Mouse (Mus musculus) G1E (cell line): ENCODE measurements at regions not wholly inside any gene's neighbourhood (a gene's known extent, or its start where the extent isn't known, plus 50 kb on each side); places are given as distances from the start of the nearest gene placed in this dataset.

Experiments used
- ATAC-seq: 2 replicates; pipeline ENCODE4 v1.8.0; 2016; ENCODE audit warnings: mild to moderate bottlenecking; ENCODE audit not compliant: insufficient number of reproducible peaks, poor library complexity, low FRiP score, severe bottlenecking; ENCODE audit errors: extremely low read depth
- DNase-seq: peaks from one replicate; pipeline ENCODE4 v3.0.0; 2012; ENCODE audit warnings: low spot score
- H3K27me3 ChIP-seq: 2 replicates; pipeline ENCODE4 v1.6.1; 2012; ENCODE audit warnings: mild to moderate bottlenecking, low read length, inconsistent platforms; ENCODE audit not compliant: insufficient read depth
- H3K36me3 ChIP-seq: replicated peaks from 2 replicates; pipeline ENCODE3; 2012; ENCODE audit warnings: mild to moderate bottlenecking, inconsistent platforms
- H3K4me1 ChIP-seq: 2 replicates; pipeline ENCODE4 v1.6.1; 2012; ENCODE audit warnings: low read depth, low read length, inconsistent platforms, mixed read lengths; ENCODE audit not compliant: insufficient read depth
- H3K4me3 ChIP-seq: 2 replicates; pipeline ENCODE4 v1.5.1; 2012; ENCODE audit warnings: low read depth, mild to moderate bottlenecking, inconsistent platforms, low read length, moderate library complexity, mixed read lengths
- H3K9me3 ChIP-seq: replicated peaks from 2 replicates; pipeline ENCODE4 v1.6.1; 2012; ENCODE audit warnings: inconsistent platforms
- CTCF ChIP-seq: IDR thresholded peaks from 2 replicates; pipeline ENCODE4 v1.5.1; 2012; ENCODE audit warnings: low read depth, low read length, inconsistent platforms, mixed read lengths
- GATA1 ChIP-seq: IDR thresholded peaks from 2 replicates; pipeline ENCODE4 v1.6.1; 2012; ENCODE audit warnings: borderline replicate concordance, low read length, inconsistent platforms, mixed read lengths
- GATA2 ChIP-seq: IDR thresholded peaks from 2 replicates; pipeline ENCODE4 v1.6.1; 2012; ENCODE audit warnings: low read depth, low read length, inconsistent platforms, borderline replicate concordance
- POLR2AphosphoS5 ChIP-seq: IDR thresholded peaks from 2 replicates; pipeline ENCODE4 v1.6.1; 2012; ENCODE audit warnings: low read depth, low read length, inconsistent platforms; ENCODE audit not compliant: insufficient replicate concordance
- TAL1 ChIP-seq: conservative IDR thresholded peaks from 2 replicates; pipeline ENCODE4 v1.6.1; 2012; ENCODE audit warnings: low read depth, low read length, inconsistent platforms, mixed read lengths

DNA sequence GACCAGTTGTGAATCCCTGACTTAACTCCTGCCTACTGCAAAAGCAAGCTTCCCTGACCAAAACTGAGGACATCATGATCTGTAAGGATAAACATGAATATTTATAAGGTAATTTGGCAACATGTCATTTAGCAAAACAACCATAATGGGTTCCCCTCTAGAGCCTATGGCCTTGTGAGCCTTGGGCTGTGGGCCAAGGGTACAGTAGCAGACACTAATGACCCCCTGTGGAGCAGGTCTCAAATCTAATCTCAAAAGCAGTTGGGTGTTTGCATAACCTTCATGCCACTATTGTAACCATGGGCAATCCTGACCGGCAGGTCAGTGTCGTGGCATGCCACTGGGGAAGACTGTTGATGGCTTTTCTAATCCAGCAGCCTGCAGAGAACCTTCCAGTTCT, 270.8 kb downstream of the Ptpru start:
- no peak for ATAC-seq

GRCm38 (mm10) chr4:131569156-131569555, 268.9 kb downstream of the Ptpru start:
- peaks cover 9% of the 10 kb centered on the region; the same call in 1 of the 2 replicates for H3K27me3 ChIP-seq
- H3K36me3 ChIP-seq: no peaks in the 10 kb centered on the region
- DNase-seq: no peak
- H3K9me3 ChIP-seq: no peaks in the 10 kb centered on the region
- TF ChIP-seq POLR2AphosphoS5: no peak
- no peak for TF ChIP-seq TAL1
- no peaks in the 10 kb centered on the region for H3K4me1 ChIP-seq
- ATAC-seq: no peak
- no peak overlapping the region for H3K4me3 ChIP-seq

More for the DNA sequence above, 270.8 kb downstream of the Ptpru start:
- no peaks in the 10 kb centered on the region for H3K9me3 ChIP-seq
- no peaks in the 10 kb centered on the region for H3K4me1 ChIP-seq
- DNase-seq: no peak
- peaks cover 9% of the 10 kb centered on the region; the same call in 1 of the 2 replicates for H3K27me3 ChIP-seq
- TF ChIP-seq GATA1: no peak
- H3K36me3 ChIP-seq: no peaks in the 10 kb centered on the region
- H3K4me3 ChIP-seq: no peak overlapping the region

- H3K36me3 ChIP-seq: no peaks in the 10 kb centered on the region
- TF ChIP-seq GATA1 (no peak), POLR2AphosphoS5 (no peak), TAL1 (no peak), CTCF (no peak), GATA2 (no peak)
- H3K4me1 ChIP-seq: no peaks in the 10 kb centered on the region
- no peak for ATAC-seq
- DNase-seq: no peak
- no peaks in the 10 kb centered on the region for H3K27me3 ChIP-seq
- no peaks in the 10 kb centered on the region for H3K9me3 ChIP-seq
- H3K4me3 ChIP-seq: no peak overlapping the region
Observed at GRCm38 (mm10) chr4:131577571-131577970, 260.5 kb downstream of the Ptpru start.

DNA sequence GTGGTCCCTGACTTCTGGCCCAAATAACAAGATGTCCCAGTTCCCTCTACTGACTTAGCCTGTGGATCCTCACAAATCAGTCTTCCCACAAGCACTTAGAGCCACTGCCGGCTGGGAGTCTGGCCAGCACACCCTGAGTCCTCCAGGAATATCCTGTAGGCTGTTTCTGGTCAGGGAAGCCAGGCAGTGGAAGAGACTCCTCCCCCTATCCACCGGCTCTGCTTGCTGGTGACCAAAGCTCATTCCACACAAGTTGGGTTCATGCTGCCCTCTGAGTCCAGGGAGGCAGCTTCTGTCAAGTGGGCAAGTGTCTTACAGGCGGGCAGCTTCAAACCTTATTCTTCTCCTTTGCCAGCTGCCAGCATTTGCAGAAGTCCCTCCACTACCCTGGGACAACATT, 252.1 kb downstream of the Ptpru start:
- H3K4me3 ChIP-seq: no peak overlapping the region
- H3K27me3 ChIP-seq: no peaks in the 10 kb centered on the region
- TF ChIP-seq CTCF (no peak), TAL1 (no peak), GATA1 (no peak), POLR2AphosphoS5 (no peak), GATA2 (no peak)
- ATAC-seq (no peak), DNase-seq (no peak)
- no peaks in the 10 kb centered on the region for H3K36me3 ChIP-seq
- H3K9me3 ChIP-seq: no peaks in the 10 kb centered on the region
- no peaks in the 10 kb centered on the region for H3K4me1 ChIP-seq

DNA sequence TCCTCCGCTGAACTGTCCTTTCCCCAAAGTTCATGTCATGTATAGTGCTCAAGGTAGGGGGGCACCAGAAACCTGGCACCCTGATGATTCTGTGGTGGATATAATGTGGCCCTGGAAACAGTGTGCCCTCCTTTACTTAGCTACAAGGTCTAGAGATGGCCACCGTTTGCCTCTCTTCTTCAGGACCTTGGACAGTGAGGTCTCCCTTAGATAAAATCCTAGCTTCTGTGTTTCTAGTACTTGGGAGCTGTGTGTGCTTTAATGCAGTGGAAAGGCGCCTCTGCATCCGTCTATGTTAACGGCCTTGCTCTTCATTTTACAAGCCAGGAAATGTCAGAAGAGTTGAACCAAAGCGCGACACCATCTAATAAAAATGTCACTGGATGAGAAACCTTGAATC, 250.6 kb downstream of the Ptpru start:
- ATAC-seq (no peak), DNase-seq (no peak)
- Histone ChIP-seq H3K4me3 (no peak overlapping the region), H3K9me3 (no peaks in the 10 kb centered on the region), H3K36me3 (no peaks in the 10 kb centered on the region), H3K4me1 (no peaks in the 10 kb centered on the region), H3K27me3 (no peaks in the 10 kb centered on the region)
- TF ChIP-seq GATA1: no peak

DNA sequence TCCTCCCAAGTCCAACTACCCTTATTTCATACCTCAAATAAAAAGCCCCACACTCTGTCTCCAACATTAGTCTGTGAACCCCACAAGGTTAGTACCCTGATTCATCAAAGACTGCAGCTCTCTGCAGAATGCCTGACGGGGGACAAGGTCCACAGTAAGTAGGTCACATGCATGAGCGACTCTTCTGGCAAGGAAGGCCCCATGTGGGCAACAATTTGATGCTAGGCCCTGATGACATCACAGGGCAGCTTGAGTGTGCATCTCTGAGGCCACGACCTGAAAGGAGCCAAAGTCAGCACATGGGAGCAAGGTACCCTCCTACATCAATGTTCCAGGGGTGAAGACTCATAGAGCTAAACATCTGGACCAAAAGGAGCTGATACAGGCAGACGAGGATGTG, 248.0 kb downstream of the Ptpru start:
- Histone ChIP-seq H3K9me3 (no peaks in the 10 kb centered on the region), H3K4me1 (no peaks in the 10 kb centered on the region), H3K36me3 (no peaks in the 10 kb centered on the region), H3K27me3 (no peaks in the 10 kb centered on the region), H3K4me3 (no peak overlapping the region)
- ATAC-seq (no peak), DNase-seq (no peak)
- TF ChIP-seq CTCF: no peak
- TF ChIP-seq TAL1: no peak
- no peak for TF ChIP-seq GATA2
- TF ChIP-seq POLR2AphosphoS5: no peak

DNA sequence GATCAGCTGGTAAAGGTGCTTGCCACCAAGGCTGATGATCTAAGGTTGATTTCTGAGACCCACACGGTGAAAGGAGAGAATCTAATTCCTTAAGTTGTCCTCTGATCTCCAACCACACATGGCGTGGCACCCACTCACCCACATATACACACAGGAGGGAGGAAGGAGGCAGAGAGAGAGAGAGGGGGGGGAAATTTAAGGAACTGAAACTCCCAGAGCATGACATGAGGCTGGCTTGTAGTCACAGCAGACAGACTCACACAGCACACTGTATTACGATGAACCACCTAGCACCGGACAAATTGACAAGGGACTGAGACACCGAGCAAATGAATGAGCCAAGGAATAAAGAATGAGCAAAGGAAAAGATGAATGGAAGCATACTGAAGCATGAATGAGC, 246.6 kb downstream of the Ptpru start:
- ATAC-seq: no peak
- no peaks in the 10 kb centered on the region for H3K4me1 ChIP-seq
- no peaks in the 10 kb centered on the region for H3K27me3 ChIP-seq
- no peak overlapping the region for H3K4me3 ChIP-seq
- no peaks in the 10 kb centered on the region for H3K9me3 ChIP-seq
- no peak for DNase-seq
- H3K36me3 ChIP-seq: no peaks in the 10 kb centered on the region
- TF ChIP-seq GATA1: no peak
- TF ChIP-seq TAL1: no peak
- no peak for TF ChIP-seq GATA2
- TF ChIP-seq CTCF: no peak
- no peak for TF ChIP-seq POLR2AphosphoS5

DNA sequence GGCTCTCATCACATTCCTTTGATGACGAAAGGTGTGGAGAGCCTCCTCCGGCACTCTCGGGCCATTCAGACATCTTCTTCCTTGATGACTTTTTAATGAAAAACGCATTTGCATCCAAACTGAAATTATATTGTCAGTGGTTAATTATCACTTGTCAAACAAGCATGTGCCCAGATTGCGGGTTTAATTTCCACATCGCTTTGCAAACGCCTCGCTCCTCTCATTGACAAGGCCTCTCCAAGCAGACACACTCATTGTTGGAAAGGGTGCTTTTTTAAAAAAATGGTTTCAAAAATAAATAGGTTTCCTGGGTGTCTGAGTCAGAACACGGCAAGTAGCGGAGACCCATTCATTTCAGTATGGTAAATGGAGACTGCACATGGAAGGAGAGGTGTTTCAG, 240.1 kb downstream of the Ptpru start:
- ATAC-seq (no peak), DNase-seq (no peak)
- TF ChIP-seq CTCF (no peak), GATA1 (no peak), GATA2 (no peak), POLR2AphosphoS5 (no peak), TAL1 (no peak)
- Histone ChIP-seq H3K4me1 (no peaks in the 10 kb centered on the region), H3K27me3 (peaks cover 6% of the 10 kb centered on the region), H3K4me3 (no peak overlapping the region), H3K9me3 (no peaks in the 10 kb centered on the region), H3K36me3 (no peaks in the 10 kb centered on the region)
